Mouse (Mus musculus): Measurements from ENCODE around the gene Gm5269. TPM values are rescaled to one million over a fixed set of nuclear protein-coding genes. Genes with fewer than 3 reads are reported as not detected.

Gm5269 gene
- total RNA-seq, 2 experiments from 2014 or later: not detected

- no peak for DNase-seq (ENCODE audit: low spot score)
- intact Hi-C loops (cut with DNase I): no loop called here
Measured at GRCm38 (mm10) chr1:45883378-45883777, 6.7 kb downstream of the Gm5269 start.

DNA sequence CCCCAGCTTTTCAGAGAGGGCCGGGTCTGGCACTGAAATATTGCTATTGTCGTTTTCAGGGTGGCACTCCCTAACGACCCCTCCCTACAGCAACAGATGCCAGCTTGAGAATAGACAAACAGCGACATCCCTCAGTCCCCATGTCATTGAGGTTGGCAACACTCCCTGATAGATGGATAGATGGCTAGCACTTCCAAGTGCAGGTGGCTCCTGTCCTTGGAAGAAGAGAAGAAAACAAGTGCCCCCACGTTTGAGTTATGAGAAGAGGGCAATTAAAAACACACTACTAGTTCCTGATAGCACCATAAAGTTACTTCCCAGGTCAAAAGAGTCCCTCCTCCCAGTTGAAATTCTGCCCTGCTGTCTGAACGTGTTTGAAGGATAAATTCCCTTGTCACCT, 8.0 kb downstream of the Gm5269 start:
- DNase-seq (ENCODE audit: low spot score): no peak
- intact Hi-C loops (cut with DNase I): no loop called here

- intact Hi-C loops (cut with DNase I): no loop called here
- no peak for DNase-seq (ENCODE audit: low spot score)
Measured at GRCm38 (mm10) chr1:45881228-45881832, 8.7 kb downstream of the Gm5269 start.

DNA sequence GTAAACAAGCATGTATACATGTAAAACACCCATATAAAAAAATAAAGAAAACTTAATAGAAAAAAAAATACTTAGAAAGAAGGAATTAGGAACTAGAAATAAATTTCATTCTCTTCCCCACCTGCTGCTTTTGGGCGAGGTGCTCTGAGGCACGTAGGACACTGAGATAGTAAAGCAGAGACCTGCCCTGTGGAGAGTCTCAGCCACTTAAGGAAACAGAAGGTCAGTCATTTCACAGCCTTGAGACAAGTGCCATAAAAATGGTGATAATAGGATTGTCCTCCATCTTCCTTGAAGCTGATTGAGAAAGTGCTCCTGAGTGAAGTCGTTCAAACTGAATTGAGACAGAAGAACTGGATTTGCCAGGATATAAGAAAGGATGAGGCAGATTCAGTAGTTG, 12.6 kb downstream of the Gm5269 start:
- no peak for DNase-seq (ENCODE audit: low spot score)
- intact Hi-C loops (cut with DNase I): no loop called here

DNA sequence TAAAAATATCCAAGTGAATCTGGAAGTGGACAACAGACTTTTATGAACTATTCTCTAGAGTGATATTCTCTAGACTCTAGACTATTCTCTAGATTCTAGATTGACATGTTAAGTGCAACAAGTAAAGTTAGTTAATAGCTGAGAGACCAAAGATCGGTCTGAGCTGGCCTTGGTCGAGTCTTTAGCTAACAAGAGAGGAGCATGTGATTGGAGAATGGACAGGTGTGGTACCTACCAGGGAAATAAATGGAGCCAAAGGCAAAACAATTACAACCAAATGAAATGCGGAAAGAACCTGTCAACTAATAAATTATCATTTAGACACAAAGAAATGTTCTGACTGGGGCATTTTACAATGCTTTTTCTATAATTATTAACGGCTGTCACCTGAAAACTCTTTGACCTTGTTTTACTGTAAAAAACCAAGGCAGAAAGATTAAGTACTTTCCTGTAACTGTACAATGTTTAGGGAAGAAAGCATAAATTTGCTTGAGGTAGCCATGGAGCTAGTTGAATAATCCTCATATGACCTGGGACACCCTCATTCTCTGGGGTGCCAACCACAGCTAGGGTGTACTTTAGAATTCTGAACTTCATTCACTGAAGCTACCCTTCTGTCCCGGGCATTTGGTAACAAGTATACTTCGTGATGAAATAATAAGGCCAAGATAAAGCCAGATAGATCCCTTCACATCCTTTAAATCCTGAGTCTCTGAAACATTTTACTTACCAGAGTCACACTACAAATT, 13.4 kb downstream of the Gm5269 start:
- intact Hi-C loops (cut with DNase I): no loop called here
- DNase-seq (ENCODE audit: low spot score): no peak

DNA sequence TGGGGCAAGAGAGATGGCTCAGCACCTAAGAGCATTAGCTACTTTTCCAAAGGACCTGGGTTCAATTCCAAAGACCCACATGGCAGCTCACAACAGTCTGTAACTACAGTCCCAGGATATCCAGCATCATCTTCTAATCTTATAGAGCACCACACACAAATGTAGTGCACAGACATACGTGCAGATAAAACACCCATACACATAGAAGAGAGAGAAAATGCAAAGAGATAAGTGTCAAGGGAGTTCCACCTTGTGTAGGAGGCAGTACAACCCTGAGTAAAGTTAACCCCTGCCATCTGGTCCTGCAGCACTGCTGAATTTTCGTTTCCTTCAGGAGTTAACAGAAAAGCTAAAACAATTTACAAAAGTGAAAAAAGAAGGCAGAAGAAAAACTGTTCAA, 14.4 kb downstream of the Gm5269 start:
- no peak for DNase-seq (ENCODE audit: low spot score)

DNA sequence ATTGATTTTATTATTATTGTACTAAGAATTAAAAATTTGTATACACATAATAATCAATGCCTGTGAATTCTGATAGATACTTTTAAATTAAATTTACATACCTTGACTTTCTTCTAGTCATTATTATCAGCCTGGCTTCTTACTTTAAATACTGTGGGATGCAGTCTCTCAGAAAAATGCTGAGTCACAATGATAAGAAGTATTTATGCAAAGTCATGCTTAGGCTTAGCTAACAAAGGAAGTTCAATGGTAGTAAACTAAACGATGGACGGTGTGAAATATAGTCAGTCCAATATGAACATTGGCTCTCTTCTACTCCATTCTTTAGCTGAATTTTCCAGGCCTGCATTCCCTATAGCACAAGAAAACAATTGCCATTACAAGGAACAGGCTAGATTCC, 16.8 kb downstream of the Gm5269 start:
- no peak for DNase-seq (ENCODE audit: low spot score)
- intact Hi-C loops (cut with DNase I): loop anchor here (5.0 kb wide), 1 partner anchor 44 kb away; no protein-coding TSS in a partner anchor

More for the DNA sequence above, 14.4 kb downstream of the Gm5269 start:
- intact Hi-C loops (cut with DNase I): no loop called here

- intact Hi-C loops (cut with DNase I): no loop called here
- no peak for DNase-seq (ENCODE audit: low spot score)
Measured at GRCm38 (mm10) chr1:45868479-45869137, 21.5 kb downstream of the Gm5269 start.

GRCm38 (mm10) chr1:45868050-45868449, 22.0 kb downstream of the Gm5269 start:
- intact Hi-C loops (cut with DNase I): no loop called here
- no peak for DNase-seq (ENCODE audit: low spot score)

- intact Hi-C loops (cut with DNase I): no loop called here
- no peak for DNase-seq (ENCODE audit: low spot score)
Measured at GRCm38 (mm10) chr1:45866288-45867018, 23.6 kb downstream of the Gm5269 start.

DNA sequence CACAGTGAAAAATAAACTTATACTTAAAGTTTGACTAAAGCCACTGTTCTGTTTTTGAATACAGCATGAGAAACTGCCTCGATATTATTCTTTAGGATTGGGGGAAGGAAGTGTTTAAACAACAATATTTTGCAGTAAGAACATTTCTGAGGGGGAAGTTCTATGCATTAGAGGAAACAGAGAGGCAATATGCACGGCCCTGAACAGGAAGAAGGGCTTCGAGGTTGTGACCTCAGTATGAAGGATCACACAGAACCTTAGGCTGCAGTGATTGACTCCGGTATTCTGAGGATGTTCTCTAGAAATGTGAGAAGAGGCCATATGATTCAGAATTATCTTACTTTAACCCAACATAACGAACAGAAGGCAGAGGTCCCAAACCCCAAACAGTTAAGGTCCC, 24.3 kb downstream of the Gm5269 start:
- no peak for DNase-seq (ENCODE audit: low spot score)
- intact Hi-C loops (cut with DNase I): no loop called here

DNA sequence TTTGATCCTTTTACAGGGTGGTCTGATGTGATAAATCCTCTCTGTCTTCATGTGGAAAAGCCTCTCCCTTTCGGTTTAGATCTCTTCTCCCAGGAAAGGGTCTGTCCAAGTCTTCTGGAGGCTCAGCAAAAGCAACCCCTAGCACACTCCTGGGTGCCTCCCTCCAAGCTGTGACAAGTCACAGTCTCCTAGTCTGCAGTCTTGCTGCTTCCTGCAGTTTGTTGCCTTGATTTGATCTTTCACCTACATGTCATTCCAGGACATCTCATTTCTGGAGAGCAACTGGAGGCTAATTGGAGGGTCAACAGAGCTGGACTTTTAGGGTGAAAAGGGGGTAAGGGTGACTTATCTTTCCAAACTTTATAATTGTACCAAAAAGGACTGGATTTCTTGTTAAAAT, 24.8 kb downstream of the Gm5269 start:
- intact Hi-C loops (cut with DNase I): no loop called here
- no peak for DNase-seq (ENCODE audit: low spot score)

DNA sequence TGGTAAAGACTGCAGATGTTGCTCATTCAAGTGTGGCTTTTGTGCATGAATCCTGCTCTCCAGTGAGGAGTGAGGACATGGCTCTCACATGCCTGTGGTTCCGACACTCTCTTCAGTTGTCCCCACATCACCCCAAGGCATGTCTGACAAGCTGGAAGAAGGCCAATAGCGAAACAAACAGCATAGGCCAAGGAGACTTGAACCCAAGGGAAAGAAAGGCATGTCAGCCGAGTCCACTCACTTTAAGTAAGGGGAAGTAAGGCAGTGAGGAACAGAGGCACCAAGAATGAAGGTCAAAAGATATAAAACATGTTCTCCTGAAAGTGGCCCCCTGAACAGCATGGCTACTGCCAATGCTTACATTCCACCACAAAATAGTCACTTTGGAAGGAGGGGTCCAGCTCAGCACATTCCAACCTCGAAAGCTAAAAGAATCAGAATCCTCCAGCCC, 25.5 kb downstream of the Gm5269 start:
- DNase-seq (ENCODE audit: low spot score): peak; percentile 9
- intact Hi-C loops (cut with DNase I): loop anchor here (5.0 kb wide), 1 partner anchor 37 kb away; no protein-coding TSS in a partner anchor

- intact Hi-C loops (cut with DNase I): loop anchor here (5.0 kb wide), 1 partner anchor 36 kb away; no protein-coding TSS in a partner anchor
- DNase-seq (ENCODE audit: low spot score): no peak
Measured at GRCm38 (mm10) chr1:45863641-45864040, 26.4 kb downstream of the Gm5269 start.

- no peak for DNase-seq (ENCODE audit: low spot score)
- intact Hi-C loops (cut with DNase I): loop anchor here (5.0 kb wide), 1 partner anchor 34 kb away; no protein-coding TSS in a partner anchor
Measured at GRCm38 (mm10) chr1:45861162-45861561, 28.9 kb downstream of the Gm5269 start.

DNA sequence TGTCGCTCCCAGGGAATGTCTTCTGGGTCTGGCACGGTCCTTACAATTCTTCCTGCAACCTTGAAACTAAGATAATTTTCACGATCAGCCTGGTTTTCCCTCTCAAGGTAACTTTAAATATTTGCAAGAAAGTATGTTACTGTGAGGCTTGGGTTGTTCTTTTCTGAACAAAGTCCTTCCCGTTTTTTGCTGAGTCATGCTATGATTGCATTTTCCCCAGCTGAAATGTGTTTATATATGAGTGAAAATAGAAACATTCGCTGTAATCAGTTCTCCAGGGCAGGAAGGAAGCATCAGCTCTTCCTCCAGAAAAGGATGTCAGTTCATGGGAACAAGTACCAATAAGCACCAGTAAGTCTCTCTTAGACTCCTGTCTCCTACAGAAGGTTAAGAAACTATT, 29.7 kb downstream of the Gm5269 start:
- no peak for DNase-seq (ENCODE audit: low spot score)

GRCm38 (mm10) chr1:45858038-45858437, 32.0 kb downstream of the Gm5269 start:
- no peak for DNase-seq (ENCODE audit: low spot score)
- intact Hi-C loops (cut with DNase I): loop anchor here (5.0 kb wide), 1 partner anchor 69 kb away; the partner anchor contains the start of gene Slc40a1

More for the DNA sequence above, 29.7 kb downstream of the Gm5269 start:
- intact Hi-C loops (cut with DNase I): loop anchor here (5.0 kb wide), 1 partner anchor 33 kb away; no protein-coding TSS in a partner anchor

- no peak for DNase-seq (ENCODE audit: low spot score)
- intact Hi-C loops (cut with DNase I): no loop called here
Measured at GRCm38 (mm10) chr1:45845466-45845865, 44.6 kb downstream of the Gm5269 start.

All from heart, postnatal 25 days (tissue).